Mouse (Mus musculus) kidney, embryonic 16.5 days (tissue): ENCODE measurements around the gene Tenm2. TPM values are rescaled to one million over a fixed set of nuclear protein-coding genes. Genes with fewer than 3 reads are reported as not detected.
A peak's percentile ranks its signal among the peaks of the same experiment; 100 is the strongest.

Experiments
- ATAC-seq: fragments of 200-750 bp; cut with Nextera tagmentation; 2 replicates; pipeline ENCODE4 v1.8.0; 2017; ENCODE audit warnings: moderate TSS enrichment; ENCODE audit not compliant: low FRiP score, low TSS enrichment
- H3K27ac ChIP-seq: fragments of 300-500 bp; sonication (generic); 2 replicates; pipeline ENCODE4 v1.5.1; 2014; ENCODE audit warnings: low read length
- H3K27me3 ChIP-seq: fragments of 300-500 bp; sonication (generic); 2 replicates; pipeline ENCODE4 v1.6.1; 2014; ENCODE audit warnings: low read length, control low read depth, mixed read lengths; ENCODE audit not compliant: insufficient read depth
- H3K36me3 ChIP-seq: fragments of 300-500 bp; sonication (generic); 2 replicates; pipeline ENCODE4 v1.6.1; 2014; ENCODE audit warnings: low read length, control low read depth, mixed read lengths; ENCODE audit not compliant: insufficient read depth
- H3K4me1 ChIP-seq: fragments of 300-500 bp; sonication (generic); 2 replicates; pipeline ENCODE4 v1.6.1; 2014; ENCODE audit warnings: low read length, control low read depth, mixed read lengths; ENCODE audit not compliant: insufficient read depth
- H3K4me2 ChIP-seq: fragments of 300-500 bp; sonication (generic); replicated peaks from 2 replicates; pipeline ENCODE4 v1.6.1; 2014; ENCODE audit warnings: low read depth, low read length
- H3K4me3 ChIP-seq: fragments of 300-500 bp; sonication (generic); 2 replicates; pipeline ENCODE4 v1.5.1; 2014; ENCODE audit warnings: mild to moderate bottlenecking, low read length
- H3K9ac ChIP-seq: fragments of 300-500 bp; sonication (generic); replicated peaks from 2 replicates; pipeline ENCODE4 v1.6.1; 2014; ENCODE audit warnings: low read length
- H3K9me3 ChIP-seq: fragments of 300-500 bp; sonication (generic); 2 replicates; pipeline ENCODE4 v1.6.1; 2016; ENCODE audit warnings: low read length, control low read depth
- WGBS: fragments of 180-500 bp; shearing (Covaris S2); extraction: QIAGEN DNeasy Blood & Tissue Kit; methylation state at CpG from one replicate; pipeline ENCODE4 v1.1.7; 2014; 5-methylcytosine and 5-hydroxymethylcytosine counted together
- polyA plus RNA-seq: library from polyadenylated mRNA; unstranded; fragments of >200 nt; fragmentation: Nextera tagmentation; extraction: Ambion mirVana; gene quantifications from 2 replicates; pipeline ENCODE4 v1.2.1, GENCODE M21; 2015

Gene Tenm2
- polyA plus RNA-seq, 1 experiment from 2014 or later = 0.76 TPM

- ATAC-seq = no peak
- H3K4me3 ChIP-seq = no peak overlapping the region
- WGBS = 56% methylated on average over 4 of the region's 4 CpGs
Observed at GRCm38 (mm10) chr11:36309317-36309716, 926.4 kb downstream of the Tenm2 start.

DNA sequence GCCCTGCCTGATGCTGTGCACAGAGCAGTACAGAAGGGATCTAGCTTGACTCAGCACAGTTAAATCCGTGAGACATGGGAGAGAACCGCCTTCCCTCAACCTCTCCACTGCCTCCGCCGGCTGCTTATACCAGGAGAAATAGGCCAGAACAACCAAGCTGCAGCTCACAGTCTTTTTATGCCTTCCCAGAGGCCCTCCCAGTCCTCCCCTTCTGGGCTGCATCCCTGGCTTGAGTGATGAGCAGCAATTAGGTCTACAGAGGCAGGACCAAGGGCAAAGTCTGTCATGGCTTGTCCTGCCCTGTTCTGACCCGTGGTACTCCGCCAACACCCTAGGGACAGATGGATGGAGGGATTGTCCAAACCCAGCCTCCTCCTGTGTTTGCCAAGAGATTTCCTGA, 928.5 kb downstream of the Tenm2 start:
- H3K27me3 ChIP-seq = no peaks in the 10 kb centered on the region
- 80% methylated on average over 6 of the region's 6 CpGs for WGBS
- H3K4me1 ChIP-seq = 0 out of 2 replicates have a peak, but pooled peaks cover 2% of the 10 kb centered on the region
- no peak for ATAC-seq
- H3K4me2 ChIP-seq = no peak overlapping the region
- H3K27ac ChIP-seq = no peak overlapping the region
- H3K9ac ChIP-seq = no peak overlapping the region
- H3K4me3 ChIP-seq = no peak overlapping the region
- H3K9me3 ChIP-seq = no peaks in the 10 kb centered on the region
- H3K36me3 ChIP-seq = no peaks in the 10 kb centered on the region

More at GRCm38 (mm10) chr11:36309317-36309716, 926.4 kb downstream of the Tenm2 start:
- no peak overlapping the region for H3K9ac ChIP-seq
- no peaks in the 10 kb centered on the region for H3K9me3 ChIP-seq
- H3K27me3 ChIP-seq = no peaks in the 10 kb centered on the region
- H3K4me2 ChIP-seq = no peak overlapping the region
- no peak overlapping the region for H3K27ac ChIP-seq
- H3K36me3 ChIP-seq = no peaks in the 10 kb centered on the region
- H3K4me1 ChIP-seq = 0 out of 2 replicates have a peak, but pooled peaks cover 2% of the 10 kb centered on the region

DNA sequence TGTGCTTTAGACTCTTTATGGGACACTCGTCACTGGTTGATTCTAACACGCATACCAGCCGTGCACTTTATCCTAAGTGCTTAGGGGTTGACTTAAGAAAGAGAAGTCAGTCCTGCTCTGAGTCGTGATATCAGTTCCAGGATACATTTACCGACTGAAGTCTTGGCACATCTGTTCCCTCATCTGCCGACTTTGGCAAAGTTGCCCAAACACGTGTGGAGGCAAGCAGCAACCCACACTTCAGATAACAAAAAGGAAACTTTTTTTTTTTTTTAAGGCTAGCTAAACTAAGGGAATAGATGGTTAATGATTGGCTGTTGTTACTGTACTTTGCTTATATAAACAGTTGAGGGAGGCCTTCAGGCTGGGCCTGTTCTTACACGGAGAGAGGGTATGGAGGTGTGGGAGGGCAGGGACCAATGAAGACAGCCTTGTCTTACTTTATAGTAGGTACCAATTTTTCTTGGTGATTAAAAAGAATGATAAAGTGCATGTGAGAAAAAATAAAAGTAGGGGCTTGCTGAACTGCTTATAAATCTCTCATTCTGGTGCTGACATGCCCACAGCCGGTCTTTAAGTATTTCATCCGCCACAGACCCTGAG, 930.3 kb downstream of the Tenm2 start:
- peak; percentile 69; the same call in 1 of the 2 replicates for ATAC-seq

DNA sequence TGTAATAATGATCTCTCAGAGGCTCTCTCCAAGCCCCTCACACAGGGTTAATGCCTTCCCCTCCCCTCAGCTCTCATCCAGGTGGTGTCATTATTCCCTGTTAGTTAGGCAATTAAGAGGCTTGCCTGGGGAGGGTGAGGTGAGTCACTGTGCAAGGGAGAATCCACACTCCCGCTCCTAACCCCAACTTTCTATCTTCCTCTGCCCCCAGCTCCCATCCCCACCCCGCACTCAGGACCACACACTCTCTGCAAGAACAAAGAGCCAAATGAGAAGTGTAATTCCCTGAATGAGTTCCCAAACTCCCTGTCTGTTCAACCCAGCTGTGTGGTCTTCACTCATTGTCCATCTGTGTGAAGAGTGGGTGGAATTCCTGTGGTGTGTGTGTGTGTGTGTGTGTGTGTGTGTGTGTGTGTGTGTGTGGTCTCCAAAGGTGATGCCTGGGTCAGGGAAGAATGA, 932.8 kb downstream of the Tenm2 start:
- H3K4me3 ChIP-seq = no peak overlapping the region
- H3K27me3 ChIP-seq = no peaks in the 10 kb centered on the region
- no peak overlapping the region for H3K4me2 ChIP-seq
- H3K27ac ChIP-seq = no peak overlapping the region
- H3K36me3 ChIP-seq = no peaks in the 10 kb centered on the region
- H3K9me3 ChIP-seq = no peaks in the 10 kb centered on the region
- WGBS = 30% methylated on average over 2 of the region's 2 CpGs
- H3K4me1 ChIP-seq = 0 out of 2 replicates have a peak, but pooled peaks cover 2% of the 10 kb centered on the region
- no peak for ATAC-seq
- H3K9ac ChIP-seq = no peak overlapping the region

More for the DNA sequence above, 930.3 kb downstream of the Tenm2 start:
- Histone ChIP-seq H3K4me3 (no peak overlapping the region), H3K4me1 (0 out of 2 replicates have a peak, but pooled peaks cover 2% of the 10 kb centered on the region), H3K4me2 (no peak overlapping the region), H3K27me3 (no peaks in the 10 kb centered on the region), H3K9me3 (no peaks in the 10 kb centered on the region), H3K36me3 (no peaks in the 10 kb centered on the region), H3K27ac (no peak overlapping the region), H3K9ac (no peak overlapping the region)
- WGBS = 60% methylated on average over 10 of the region's 10 CpGs

- no peaks in the 10 kb centered on the region for H3K9me3 ChIP-seq
- H3K4me2 ChIP-seq = no peak overlapping the region
- no peaks in the 10 kb centered on the region for H3K27me3 ChIP-seq
- no peak overlapping the region for H3K27ac ChIP-seq
- H3K36me3 ChIP-seq = no peaks in the 10 kb centered on the region
- H3K9ac ChIP-seq = no peak overlapping the region
- no peak for ATAC-seq
- H3K4me3 ChIP-seq = no peak overlapping the region
- 0 out of 2 replicates have a peak, but pooled peaks cover 2% of the 10 kb centered on the region for H3K4me1 ChIP-seq
- 65% methylated on average over 7 of the region's 7 CpGs for WGBS
Observed at GRCm38 (mm10) chr11:36302096-36302495, 933.7 kb downstream of the Tenm2 start.

GRCm38 (mm10) chr11:36296568-36296967, 939.2 kb downstream of the Tenm2 start:
- WGBS = 80% methylated on average over 3 of the region's 3 CpGs
- Histone ChIP-seq H3K36me3 (no peaks in the 10 kb centered on the region), H3K4me2 (no peak overlapping the region), H3K9ac (no peak overlapping the region), H3K27me3 (no peaks in the 10 kb centered on the region), H3K4me3 (no peak overlapping the region), H3K9me3 (no peaks in the 10 kb centered on the region), H3K4me1 (no peaks in the 10 kb centered on the region), H3K27ac (no peak overlapping the region)
- ATAC-seq = no peak

DNA sequence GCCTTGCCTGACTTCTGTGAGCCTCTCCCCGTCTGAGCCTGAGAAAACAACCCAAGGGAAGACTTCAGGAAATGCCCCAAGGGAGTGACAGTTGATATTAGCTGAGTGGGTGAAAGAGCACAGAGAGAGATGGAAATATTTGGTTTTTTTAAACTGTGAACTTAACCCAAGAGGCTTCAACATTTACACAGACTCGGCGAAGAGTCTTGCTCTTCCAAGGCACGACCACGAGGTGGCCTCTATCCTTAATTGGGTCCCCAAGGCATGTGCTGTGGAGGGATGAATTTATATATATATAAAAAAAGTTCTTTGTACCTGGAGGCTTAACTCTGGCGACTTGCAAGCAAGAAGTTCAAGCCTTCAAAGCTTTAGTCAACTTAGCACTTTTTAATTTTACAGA, 943.6 kb downstream of the Tenm2 start:
- no peaks in the 10 kb centered on the region for H3K4me1 ChIP-seq
- no peak overlapping the region for H3K4me3 ChIP-seq
- no peaks in the 10 kb centered on the region for H3K36me3 ChIP-seq
- H3K9ac ChIP-seq = no peak overlapping the region
- H3K9me3 ChIP-seq = no peaks in the 10 kb centered on the region
- no peak overlapping the region for H3K4me2 ChIP-seq
- no peak for ATAC-seq
- H3K27me3 ChIP-seq = no peaks in the 10 kb centered on the region
- no peak overlapping the region for H3K27ac ChIP-seq
- WGBS = 29% methylated on average over 6 of the region's 6 CpGs

DNA sequence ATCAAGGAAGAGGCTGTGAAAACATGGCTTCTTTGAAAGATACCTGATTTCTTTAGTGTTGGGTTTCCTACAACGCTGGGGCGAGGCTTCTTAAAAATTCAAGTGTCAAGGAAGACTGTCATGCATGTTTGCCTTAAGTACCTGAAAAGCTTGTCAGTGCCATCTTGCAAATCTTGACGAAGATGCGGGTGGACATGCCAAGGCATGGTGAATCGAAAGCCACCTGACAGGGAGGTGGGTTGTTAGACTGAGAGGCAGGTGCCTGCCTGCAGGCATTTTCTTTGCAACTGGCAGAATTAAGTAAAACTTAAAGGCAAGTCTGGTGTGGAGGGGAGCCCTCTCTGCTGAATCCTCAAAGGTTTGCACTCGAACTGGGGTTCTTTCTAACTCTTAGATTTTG, 949.5 kb downstream of the Tenm2 start:
- Histone ChIP-seq H3K9ac (no peak overlapping the region), H3K4me3 (no peak overlapping the region), H3K4me1 (no peaks in the 10 kb centered on the region), H3K9me3 (no peaks in the 10 kb centered on the region), H3K4me2 (no peak overlapping the region), H3K27me3 (no peaks in the 10 kb centered on the region), H3K27ac (no peak overlapping the region), H3K36me3 (no peaks in the 10 kb centered on the region)
- 84% methylated on average over 6 of the region's 6 CpGs for WGBS
- ATAC-seq = no peak

- no peak for ATAC-seq
- H3K4me2 ChIP-seq = no peak overlapping the region
- H3K4me3 ChIP-seq = no peak overlapping the region
- no peaks in the 10 kb centered on the region for H3K27me3 ChIP-seq
- H3K4me1 ChIP-seq = peaks cover 14% of the 10 kb centered on the region; the same call in 1 of the 2 replicates
- H3K36me3 ChIP-seq = no peaks in the 10 kb centered on the region
- no peak overlapping the region for H3K27ac ChIP-seq
- WGBS = 79% methylated on average over 7 of the region's 7 CpGs
- no peaks in the 10 kb centered on the region for H3K9me3 ChIP-seq
- no peak overlapping the region for H3K9ac ChIP-seq
Observed at GRCm38 (mm10) chr11:36280533-36280932, 955.2 kb downstream of the Tenm2 start.

DNA sequence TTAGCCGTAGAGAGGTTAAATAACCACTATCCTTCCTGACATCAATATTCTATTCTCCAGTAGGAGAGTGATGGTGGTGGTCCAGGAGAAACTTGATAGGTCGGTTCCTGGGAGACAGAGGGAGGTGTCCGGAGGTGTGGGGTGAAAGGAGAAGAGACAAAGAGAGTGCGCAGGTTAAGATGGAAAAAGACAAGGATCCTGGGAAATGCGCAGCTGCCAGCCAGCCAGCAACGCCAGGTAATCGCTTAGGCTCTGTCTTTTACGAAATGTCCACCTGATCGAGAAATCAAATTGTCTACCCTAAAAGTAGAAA, 957.9 kb downstream of the Tenm2 start:
- Histone ChIP-seq H3K9ac (no peak overlapping the region), H3K4me3 (peak overlapping the region; percentile 39; the same call in 1 of the 2 replicates), H3K4me1 (peaks cover 14% of the 10 kb centered on the region; the same call in 1 of the 2 replicates), H3K36me3 (no peaks in the 10 kb centered on the region), H3K27ac (no peak overlapping the region), H3K4me2 (peak overlapping the region; percentile 57), H3K9me3 (no peaks in the 10 kb centered on the region), H3K27me3 (no peaks in the 10 kb centered on the region)
- peak; percentile 60 for ATAC-seq
- 46% methylated on average over 9 of the region's 9 CpGs for WGBS
